Mouse (Mus musculus) megakaryocyte-erythroid progenitor cell, adult 5 weeks (primary cell): ENCODE data around the gene Rpl23. TPM values are rescaled to one million over a fixed set of nuclear protein-coding genes. Genes with fewer than 3 reads are reported as not detected.

Experiments
- polyA plus RNA-seq: library from polyadenylated mRNA; stranded (reverse); fragments of >175 nt; gene quantifications from 2 replicates; pipeline ENCODE4 v1.2.3, GENCODE M21; 2012

The Rpl23 gene
- polyA plus RNA-seq = 286 and 333 TPM in 2 replicates

DNA sequence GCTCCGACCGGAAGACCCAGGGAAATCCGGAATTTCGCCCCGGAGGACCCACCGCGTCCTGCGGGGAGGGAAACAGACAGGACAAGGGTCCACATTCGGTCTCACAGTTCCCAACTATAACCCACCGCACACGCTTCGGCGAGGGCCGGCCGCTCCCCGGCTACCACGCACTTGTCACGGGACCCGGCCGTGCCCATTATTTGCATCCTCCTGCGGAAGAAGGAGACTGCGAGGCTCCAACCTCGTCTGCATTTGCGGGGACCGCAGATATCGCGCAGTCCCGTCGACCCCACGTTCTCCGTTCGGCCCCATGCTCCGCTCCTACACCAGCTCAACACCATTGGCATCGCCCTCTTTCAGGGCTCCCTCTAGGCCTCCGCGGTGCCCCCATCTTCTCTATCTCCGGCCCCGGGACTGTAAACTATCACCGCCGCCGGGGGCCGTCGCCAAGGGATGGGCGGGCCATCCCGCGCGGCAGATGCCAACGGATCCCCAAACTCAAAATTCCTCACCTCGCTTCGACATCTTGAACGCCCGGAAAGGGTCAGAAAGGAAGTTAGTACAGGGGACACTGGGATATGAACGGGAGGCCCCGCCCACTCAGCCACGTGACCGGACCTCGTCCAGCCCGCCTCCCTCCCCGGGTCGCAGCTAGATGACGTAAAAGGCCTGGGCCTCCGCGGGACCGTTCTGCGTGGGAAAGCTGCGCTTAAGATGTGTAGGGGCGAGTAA, at the start of gene Rpl23:
TSS of gene Rpl23 (minus strand) at position 606 of the 732 bp plus-strand sequence.

DNA sequence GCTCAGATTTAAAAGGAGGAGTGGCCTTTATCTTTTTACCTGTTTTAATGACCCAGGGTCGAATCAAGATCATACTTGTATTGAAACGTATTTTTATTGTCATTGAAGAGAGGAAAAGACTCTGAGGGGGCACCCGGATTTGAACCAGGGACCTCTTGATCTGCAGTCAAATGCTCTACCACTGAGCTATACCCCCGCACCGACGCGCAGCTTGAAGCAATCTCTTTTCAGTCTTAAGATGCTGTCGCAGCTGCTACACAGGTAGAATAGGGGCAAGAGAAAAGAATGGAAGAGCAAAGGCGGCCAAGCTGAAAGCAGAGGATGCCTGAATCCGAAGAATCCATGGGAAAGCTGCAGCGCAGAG, 16.5 kb upstream of the Rpl23 start, which contains the start of gene Lasp1:
TSS of gene Lasp1 (plus strand) at position 219 of the 364 bp plus-strand sequence.

DNA sequence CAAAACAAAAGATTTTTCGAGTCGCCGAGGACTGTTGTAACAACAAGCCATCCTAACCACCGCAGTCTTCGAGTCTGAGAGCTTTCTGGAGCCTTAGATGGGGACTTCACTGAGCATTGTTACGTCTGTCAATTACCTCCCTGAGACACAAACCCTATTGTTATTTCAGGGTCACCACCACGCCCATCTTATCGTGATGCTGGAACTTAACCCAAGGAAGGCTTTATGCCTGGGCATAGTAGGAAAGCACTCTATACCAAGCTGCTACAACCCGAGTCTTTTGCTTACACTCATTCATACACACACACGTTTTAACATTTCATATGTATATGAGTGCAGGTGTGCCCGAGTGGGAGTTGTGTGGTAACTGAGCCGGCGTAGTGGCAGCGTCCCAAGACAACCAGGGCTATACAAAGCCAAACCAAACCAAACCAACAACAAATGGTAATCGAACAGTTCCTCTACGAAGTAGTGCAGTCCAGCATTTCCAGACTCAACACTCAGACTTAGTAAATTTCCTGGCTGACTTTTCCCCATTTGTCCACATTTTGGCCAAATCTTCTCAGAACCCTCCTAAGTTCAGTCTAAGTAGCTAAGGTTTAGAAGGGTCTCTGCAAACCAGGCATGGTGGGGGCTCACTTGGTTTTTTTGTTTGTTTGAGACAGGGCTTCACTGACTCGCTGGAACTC, 6.3 kb downstream of the Rpl23 start, which contains the start of gene 1700001P01Rik:
TSS of gene 1700001P01Rik (minus strand) at position 111 of the 689 bp plus-strand sequence.

DNA sequence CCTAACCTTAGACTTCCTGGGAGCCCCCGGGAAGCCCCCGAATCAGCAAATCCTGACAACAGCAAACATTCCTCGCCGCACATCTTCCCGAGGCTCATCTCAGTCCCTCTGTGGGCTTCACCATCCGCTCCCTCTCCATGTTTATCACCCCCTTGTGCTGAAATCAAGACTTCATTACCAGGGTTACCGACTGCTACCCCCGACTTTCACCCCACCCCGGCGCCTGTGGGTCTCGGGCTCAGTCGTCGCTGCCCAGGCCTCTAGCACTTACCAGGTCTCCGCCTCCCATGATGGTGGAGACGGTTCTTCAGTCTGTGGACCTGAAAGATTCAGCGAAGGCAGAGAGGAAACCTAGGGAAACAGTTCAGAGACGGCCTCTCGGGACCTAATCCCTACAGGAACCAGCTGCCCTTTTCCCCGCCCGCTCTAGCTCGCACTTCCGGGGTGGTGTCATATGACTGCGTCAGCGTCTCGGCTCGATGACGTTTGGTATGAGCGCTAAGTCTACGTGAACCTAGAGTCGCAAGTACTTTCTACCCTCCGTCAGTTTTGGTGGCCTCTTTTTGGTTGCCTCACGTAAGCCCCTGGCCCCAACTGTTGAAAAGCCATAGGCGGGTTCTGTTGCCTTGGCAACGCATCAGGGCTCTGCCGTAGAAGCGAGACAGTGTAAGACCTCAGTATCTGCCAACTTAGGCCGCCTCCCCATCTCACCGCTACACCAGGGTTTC, 15.9 kb downstream of the Rpl23 start, which contains the start of gene Cwc25:
TSS of gene Cwc25 (minus strand) at position 403 of the 728 bp plus-strand sequence.

DNA sequence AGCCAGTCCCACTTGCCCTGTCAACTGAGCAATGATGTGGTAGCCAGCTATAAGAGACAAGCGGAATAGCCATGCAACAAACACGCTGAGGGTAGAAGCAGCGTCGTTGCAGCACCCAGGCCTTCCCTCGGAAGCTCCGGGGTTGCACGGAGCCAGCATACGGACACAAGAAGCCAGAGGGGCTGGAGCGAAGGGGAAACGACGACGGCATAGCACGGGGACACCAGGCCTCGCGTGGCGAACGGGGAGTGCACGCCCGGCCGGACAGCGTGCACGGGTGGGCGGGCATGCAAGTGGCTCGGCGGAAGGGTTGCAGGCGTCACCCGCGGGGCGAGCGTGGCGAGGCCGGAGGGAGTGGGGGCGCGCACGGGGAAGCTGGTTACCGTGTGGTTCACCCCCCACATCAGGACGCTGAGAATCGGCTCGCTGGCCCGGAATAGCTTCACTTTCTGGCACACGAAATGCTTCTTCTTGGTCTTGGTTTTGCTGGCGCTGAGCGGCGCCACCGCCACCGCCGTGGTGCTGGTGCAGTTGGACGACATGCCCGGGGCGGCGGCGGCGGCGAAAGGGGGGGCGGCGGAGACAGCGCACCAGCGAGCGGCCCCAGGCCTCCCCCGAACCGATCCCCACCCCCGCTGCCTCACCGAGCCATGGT, 38.0 kb downstream of the Rpl23 start, which contains the start of gene Pip4k2b:
TSS of gene Pip4k2b (minus strand) at position 642 of the 655 bp plus-strand sequence.

Other genes with a start within 250 kb of the Rpl23 start
- 0.06 and 0.08 TPM in 2 replicates for gene Srcin1, start 206.3 kb downstream of the Rpl23 start, polyA plus RNA-seq
- gene Epop, start 152.7 kb downstream of the Rpl23 start, polyA plus RNA-seq = 70.9 and 85.9 TPM in 2 replicates
- 23.3 and 35.3 TPM in 2 replicates for gene Mllt6, start 119.0 kb downstream of the Rpl23 start, polyA plus RNA-seq
- 3.0 and 3.4 TPM in 2 replicates for gene Cisd3, start 96.6 kb downstream of the Rpl23 start, polyA plus RNA-seq
- gene Pcgf2, start 81.9 kb downstream of the Rpl23 start, polyA plus RNA-seq = 40.8 and 63.4 TPM in 2 replicates
- gene Psmb3, start 79.0 kb downstream of the Rpl23 start, polyA plus RNA-seq = 44.8 and 47.2 TPM in 2 replicates
- 28.9 TPM in 2 replicates for gene Pip4k2b, start 37.7 kb downstream of the Rpl23 start, polyA plus RNA-seq
- gene Cwc25, start 15.9 kb downstream of the Rpl23 start, polyA plus RNA-seq = 15.8 and 22.4 TPM in 2 replicates
- not detected in 2 replicates for gene 1700001P01Rik, start 6.5 kb downstream of the Rpl23 start, polyA plus RNA-seq
- 99.3 and 122 TPM in 2 replicates for gene Lasp1, start 16.6 kb upstream of the Rpl23 start, polyA plus RNA-seq
- gene B230217C12Rik, start 58.3 kb upstream of the Rpl23 start, polyA plus RNA-seq = 0.35 and 0.42 TPM in 2 replicates
- not detected in 2 replicates for gene Fbxo47, start 101.7 kb upstream of the Rpl23 start, polyA plus RNA-seq
- 4.0 and 4.6 TPM in 2 replicates for gene Plxdc1, start 204.0 kb upstream of the Rpl23 start, polyA plus RNA-seq
- gene Arl5c, start 213.7 kb upstream of the Rpl23 start, polyA plus RNA-seq = 7.7 and 9.4 TPM in 2 replicates
- gene Cacnb1, start 240.6 kb upstream of the Rpl23 start, polyA plus RNA-seq = 5.2 and 5.5 TPM in 2 replicates
- gene Rpl19, start 244.3 kb upstream of the Rpl23 start, polyA plus RNA-seq = 2,384 and 2,788 TPM in 2 replicates